Mouse (Mus musculus) T-cell, adult 66 days (primary cell): ENCODE data around the gene Hid1. TPM values are rescaled to one million over a fixed set of nuclear protein-coding genes. Genes with fewer than 3 reads are reported as not detected.

Source experiments
- total RNA-seq, 2 experiments: library from RNA; stranded (reverse); gene quantifications; 3 replicates in 1 of 2; 4 replicates in 1 of 2; pipeline ENCODE4 v1.2.4; 2023

The Hid1 gene
- total RNA-seq, result 10 to 100 TPM; 47.2 to 49.2 TPM

DNA sequence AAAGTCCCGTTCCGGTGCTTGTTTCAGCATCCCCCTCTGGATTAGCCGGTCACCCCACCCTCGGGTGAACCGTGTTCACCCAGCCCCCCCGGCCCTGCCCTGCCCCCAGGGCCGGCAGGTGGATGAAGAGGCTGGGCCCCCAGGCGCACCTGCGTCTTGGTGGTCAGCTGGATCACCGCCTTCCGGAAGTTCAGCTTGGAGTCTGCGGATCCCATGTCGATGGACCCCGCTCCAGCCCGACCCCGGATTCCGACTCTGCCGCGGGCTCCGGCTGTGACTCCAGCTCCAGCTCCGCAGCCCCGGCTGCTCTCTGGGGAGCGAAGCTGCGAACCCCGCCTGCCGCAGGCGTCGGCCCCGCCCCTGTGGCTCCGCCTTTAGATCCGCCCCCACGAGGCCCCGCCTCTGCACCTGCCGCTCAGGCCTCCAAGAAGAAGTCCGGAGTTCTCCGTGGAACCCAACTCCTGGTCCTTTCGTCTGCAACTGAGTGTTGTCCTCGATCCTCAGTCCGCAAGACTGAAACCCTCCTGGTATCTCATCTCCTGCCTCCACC lies at the start of gene Hid1:
Gene Hid1, minus strand, starts transcription at position 362 of the 550 bp plus-strand sequence.

DNA sequence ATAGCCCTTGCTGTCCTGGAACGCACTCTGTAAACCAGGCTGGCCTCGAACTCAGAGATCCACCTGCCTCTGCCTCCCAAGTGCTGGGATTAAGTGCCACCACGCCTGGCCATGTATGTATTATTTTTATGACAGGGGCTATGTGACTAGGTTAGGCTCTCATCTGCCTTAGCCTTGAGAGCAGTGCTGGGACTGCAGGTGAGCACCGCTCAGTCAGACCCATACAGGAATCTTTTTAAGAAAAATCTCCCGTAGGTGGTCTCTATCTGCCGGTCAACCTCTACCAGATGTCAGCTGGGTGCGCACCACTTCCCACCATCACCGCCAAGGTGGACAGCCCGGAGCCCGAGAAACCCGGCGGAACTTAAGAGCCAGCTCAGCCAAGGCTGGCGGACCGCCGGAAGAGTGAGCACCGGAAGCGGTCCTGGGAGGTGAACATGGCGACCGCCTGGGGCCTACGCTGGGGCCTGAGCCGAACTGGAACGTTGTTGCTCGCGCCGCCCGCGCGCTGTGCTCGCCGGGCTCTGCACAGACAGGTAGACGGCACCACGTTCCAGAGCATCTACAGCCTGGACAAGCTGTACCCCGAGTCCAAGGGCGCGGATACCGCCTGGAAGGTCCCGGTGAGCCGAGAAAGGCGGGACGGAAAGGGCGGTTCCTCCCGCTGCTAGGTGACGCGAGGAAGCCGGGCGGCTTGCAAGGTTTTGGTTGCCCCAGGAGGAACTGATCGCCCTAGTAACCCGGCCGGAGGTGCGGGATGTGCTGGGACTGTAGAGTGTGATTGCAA lies 36.0 kb upstream of the Hid1 start, which contains the start of gene Mrpl58:
Gene Mrpl58, plus strand, starts transcription at position 415 of the 787 bp plus-strand sequence.

DNA sequence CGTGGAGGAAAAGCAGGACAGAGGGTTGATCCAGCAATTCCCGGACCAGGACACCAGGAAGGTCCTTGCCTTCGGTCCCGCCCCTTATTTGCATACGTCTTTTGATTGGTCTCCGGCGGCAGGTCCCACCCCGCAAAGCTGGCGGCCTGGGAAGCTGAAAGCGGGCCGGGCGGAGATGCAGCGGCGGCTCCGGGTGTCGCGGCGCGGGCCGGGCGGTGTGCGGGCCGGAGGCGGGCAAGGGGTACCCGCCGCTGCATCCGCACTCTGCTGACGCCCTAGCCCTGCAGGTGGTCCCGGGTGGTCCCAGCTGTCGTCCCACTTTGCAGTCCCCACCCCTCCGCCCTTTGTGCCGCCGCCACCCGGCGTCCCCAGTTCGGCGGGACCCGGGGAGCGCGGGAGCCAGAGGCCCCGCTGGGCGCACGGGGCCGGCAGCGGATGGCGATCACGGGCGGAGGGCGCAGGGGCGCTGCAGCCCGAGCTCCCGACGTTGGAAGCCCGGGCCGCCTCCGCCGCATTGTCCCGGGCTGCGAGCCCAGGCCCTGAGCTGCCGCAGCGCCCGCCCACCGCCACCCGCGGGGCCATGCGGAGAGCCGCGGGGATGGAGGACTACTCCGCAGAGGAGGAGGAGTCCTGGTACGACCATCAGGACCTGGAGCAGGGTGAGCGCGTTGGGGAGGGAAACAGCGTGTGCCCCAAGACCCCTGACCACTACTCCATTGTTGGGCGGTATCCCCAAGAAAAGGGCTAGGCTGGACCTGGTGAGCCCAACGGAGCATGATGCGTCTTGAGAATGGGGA lies 14.4 kb upstream of the Hid1 start, which contains the start of gene Cdr2l:
Gene Cdr2l, plus strand, starts transcription at position 174 of the 797 bp plus-strand sequence.

DNA sequence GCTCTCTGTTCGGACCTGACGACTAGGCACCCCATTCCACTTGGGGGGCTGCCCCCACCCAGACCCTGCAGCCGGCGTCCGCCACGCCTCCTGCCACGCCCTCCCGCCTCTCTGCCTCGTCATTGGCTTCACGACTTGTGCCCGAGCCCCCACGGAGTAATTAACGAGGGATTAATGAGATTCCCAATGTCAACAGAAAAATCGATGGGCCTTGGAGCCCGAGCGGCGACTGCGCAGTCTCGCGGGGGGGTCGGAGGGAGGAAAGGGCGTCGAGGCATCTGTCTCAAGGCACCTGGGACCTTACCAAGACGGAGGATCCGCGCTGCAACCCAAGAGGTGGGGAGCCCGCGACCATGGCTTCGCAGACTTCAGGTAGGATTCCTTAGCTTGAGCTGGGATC lies 33.0 kb downstream of the Hid1 start, which contains the start of gene Otop3:
Gene Otop3, plus strand, starts transcription at position 201 of the 400 bp plus-strand sequence.

DNA sequence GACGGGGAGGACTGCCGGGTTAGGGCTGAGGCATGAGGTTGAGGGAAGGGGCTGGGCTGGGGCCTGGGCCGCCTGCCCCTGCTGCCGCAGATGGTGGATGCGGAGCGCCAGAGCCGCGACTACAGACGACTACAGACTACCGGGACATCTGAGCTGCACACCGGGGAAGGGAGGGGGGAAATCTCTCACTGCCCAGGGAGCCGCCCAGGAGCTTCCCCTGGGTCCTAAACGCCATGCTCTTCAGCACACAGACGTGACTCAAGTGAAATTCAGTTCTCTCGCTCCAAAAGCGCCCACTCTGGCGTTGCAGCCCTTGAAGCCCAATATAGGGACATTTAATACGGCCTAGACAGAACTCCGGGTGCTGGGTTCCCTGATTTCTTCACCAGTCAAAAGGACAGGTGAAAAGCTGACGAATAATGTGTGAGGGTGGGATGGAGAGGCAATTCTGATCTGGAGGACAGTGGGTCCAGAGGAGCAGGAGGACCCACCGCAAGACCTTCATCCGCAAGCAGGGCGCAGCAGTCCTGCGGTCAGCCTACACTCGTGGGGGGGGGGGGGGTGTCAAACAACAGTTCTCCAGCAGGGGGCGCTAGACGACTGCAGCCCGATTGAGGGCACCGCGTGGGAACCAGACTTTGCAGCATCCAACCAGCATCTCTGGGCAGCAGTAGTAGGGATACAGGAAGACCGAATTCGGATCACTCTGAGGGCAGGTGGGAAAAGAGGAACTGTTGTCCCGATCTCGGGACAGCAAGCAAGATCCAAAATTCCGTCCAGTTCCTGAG lies 45.5 kb downstream of the Hid1 start, which contains the start of gene Ush1g:
Gene Ush1g, minus strand, starts transcription at position 136 of the 788 bp plus-strand sequence.

DNA sequence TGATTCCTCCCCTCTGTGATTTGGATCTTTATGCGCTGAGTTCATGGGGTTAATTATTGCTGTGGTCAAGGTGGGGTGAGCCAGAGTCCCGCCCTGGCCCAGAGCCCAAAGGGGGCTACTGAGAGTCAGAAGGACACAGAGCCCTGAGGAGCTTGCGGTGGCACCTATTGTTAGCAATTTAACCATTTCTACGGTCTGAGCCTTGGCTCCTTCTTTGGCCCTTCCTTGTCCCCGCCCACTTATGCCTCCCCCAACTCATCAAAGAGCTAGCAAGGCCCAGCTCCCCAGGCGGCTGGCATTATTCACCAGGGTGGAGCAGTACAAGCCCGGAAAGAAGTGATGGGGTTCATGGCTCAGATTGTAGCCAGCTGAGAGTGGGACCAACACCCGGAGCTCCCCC lies 60.7 kb downstream of the Hid1 start, which contains the start of gene Otop2:
Gene Otop2, plus strand, starts transcription at position 301 of the 400 bp plus-strand sequence.

Other genes with a start within 250 kb of the Hid1 start
- 1 to 10 TPM in 1 of 2 experiments, under 1 TPM in 1; 0.68 to 1.0 TPM for gene Cd300lf, start 233.8 kb downstream of the Hid1 start, total RNA-seq
- gene Slc9a3r1, start 204.4 kb downstream of the Hid1 start, total RNA-seq, result 100 to 1,000 TPM; 207 to 214 TPM
- gene Tmem104, start 180.3 kb downstream of the Hid1 start, total RNA-seq, result 10 to 100 TPM; 15.5 to 25.2 TPM
- 1 to 10 TPM; 5.2 to 5.5 TPM for gene Nat9, start 179.9 kb downstream of the Hid1 start, total RNA-seq
- gene Grin2c, start 100.5 kb downstream of the Hid1 start, total RNA-seq, result not detected
- gene Fdxr, start 90.7 kb downstream of the Hid1 start, total RNA-seq, result 10 to 100 TPM; 22.5 to 25.4 TPM
- gene Fads6, start 70.1 kb downstream of the Hid1 start, total RNA-seq, result 1 to 10 TPM; 1.1 to 1.2 TPM
- not detected for gene Otop2, start 60.6 kb downstream of the Hid1 start, total RNA-seq
- gene Ush1g, start 45.7 kb downstream of the Hid1 start, total RNA-seq, result not detected
- not detected for gene Otop3, start 33.0 kb downstream of the Hid1 start, total RNA-seq
- 1 to 10 TPM; 2.1 to 3.1 TPM for gene Cdr2l, start 14.2 kb upstream of the Hid1 start, total RNA-seq
- gene Mrpl58, start 36.0 kb upstream of the Hid1 start, total RNA-seq, result 100 to 1,000 TPM; 120 to 151 TPM
- gene Atp5h, start 52.2 kb upstream of the Hid1 start, total RNA-seq, result 100 to 1,000 TPM; 236 to 252 TPM
- 10 to 100 TPM; 61.5 TPM for gene Kctd2, start 52.4 kb upstream of the Hid1 start, total RNA-seq
- gene Trim80, start 72.8 kb upstream of the Hid1 start, total RNA-seq, result not detected
- 10 to 100 TPM; 23.8 to 32.4 TPM for gene Slc16a5, start 94.7 kb upstream of the Hid1 start, total RNA-seq
- gene Armc7, start 107.9 kb upstream of the Hid1 start, total RNA-seq, result 10 to 100 TPM; 37.1 to 43.6 TPM
- gene Nt5c, start 124.1 kb upstream of the Hid1 start, total RNA-seq, result 100 to 1,000 TPM; 134 to 141 TPM
- gene Jpt1, start 146.6 kb upstream of the Hid1 start, total RNA-seq, result 100 to 1,000 TPM; 208 to 231 TPM
- 100 to 1,000 TPM; 247 to 268 TPM for gene Sumo2, start 168.5 kb upstream of the Hid1 start, total RNA-seq
- 10 to 100 TPM; 71.9 to 80.3 TPM for gene Nup85, start 196.7 kb upstream of the Hid1 start, total RNA-seq
- 10 to 100 TPM; 26.0 to 29.7 TPM for gene Mrps7, start 236.2 kb upstream of the Hid1 start, total RNA-seq
- 100 to 1,000 TPM in 1 of 2 experiments, 10 to 100 TPM in 1; 85.1 to 112 TPM for gene Gga3, start 236.3 kb upstream of the Hid1 start, total RNA-seq
- 10 to 100 TPM; 61.1 to 61.2 TPM for gene Mif4gd, start 245.2 kb upstream of the Hid1 start, total RNA-seq